Mouse (Mus musculus) intestine, embryonic 16.5 days (tissue): Measurements from ENCODE around the gene Nudt16l1. TPM values are rescaled to one million over a fixed set of nuclear protein-coding genes. Genes with fewer than 3 reads are reported as not detected.

ENCODE experiments used
- ATAC-seq: fragments of 200-750 bp; cut with Nextera tagmentation; 2 replicates; pipeline ENCODE4 v1.8.0; 2017; ENCODE audit warnings: moderate TSS enrichment, moderate library complexity
- H3K27ac ChIP-seq: fragments of 300-500 bp; sonication (generic); 2 replicates; pipeline ENCODE4 v1.5.1; 2014; ENCODE audit warnings: mild to moderate bottlenecking, low read length
- H3K27me3 ChIP-seq: fragments of 300-500 bp; sonication (generic); replicated peaks from 2 replicates; pipeline ENCODE4 v1.6.1; 2014; ENCODE audit warnings: low read length, control low read depth, mixed read lengths; ENCODE audit not compliant: control insufficient read depth, insufficient read depth
- H3K36me3 ChIP-seq: fragments of 300-500 bp; sonication (generic); 2 replicates; pipeline ENCODE4 v1.6.1; 2014; ENCODE audit warnings: low read length, control low read depth; ENCODE audit not compliant: control insufficient read depth, insufficient read depth
- H3K4me1 ChIP-seq: fragments of 300-500 bp; sonication (generic); 2 replicates; pipeline ENCODE4 v1.6.1; 2014; ENCODE audit warnings: low read length, control low read depth, mixed read lengths; ENCODE audit not compliant: control insufficient read depth, insufficient read depth
- H3K4me2 ChIP-seq: fragments of 300-500 bp; sonication (generic); 2 replicates; pipeline ENCODE4 v1.6.1; 2014; ENCODE audit warnings: low read depth, low read length, control low read depth
- H3K4me3 ChIP-seq: fragments of 300-500 bp; sonication (generic); 2 replicates; pipeline ENCODE4 v1.5.1; 2014; ENCODE audit warnings: mild to moderate bottlenecking, low read length
- H3K9ac ChIP-seq: fragments of 300-500 bp; sonication (generic); 2 replicates; pipeline ENCODE4 v1.6.1; 2014; ENCODE audit warnings: low read depth, low read length
- H3K9me3 ChIP-seq: fragments of 300-500 bp; sonication (generic); 2 replicates; pipeline ENCODE4 v1.6.1; 2016; ENCODE audit warnings: low read length, control low read depth; ENCODE audit not compliant: control insufficient read depth
- WGBS: fragments of 180-500 bp; shearing (Covaris S2); extraction: QIAGEN DNeasy Blood & Tissue Kit; methylation state at CpG from one replicate; pipeline ENCODE4 v1.1.7; 2014; 5-methylcytosine and 5-hydroxymethylcytosine counted together
- polyA plus RNA-seq: library from polyadenylated mRNA; unstranded; fragments of >200 nt; fragmentation: Nextera tagmentation; extraction: Ambion mirVana; gene quantifications from 2 replicates; pipeline ENCODE4 v1.2.1, GENCODE M21; 2015

Gene Nudt16l1
- polyA plus RNA-seq, 1 experiment from 2014 or later: 144 TPM

- Histone ChIP-seq H3K36me3 (no peaks in the 10 kb centered on the region), H3K9me3 (no peaks in the 10 kb centered on the region), H3K27me3 (no peaks in the 10 kb centered on the region), H3K4me3 (no peak overlapping the region), H3K27ac (no peak overlapping the region), H3K9ac (no peak overlapping the region), H3K4me2 (no peak overlapping the region), H3K4me1 (no peaks in the 10 kb centered on the region; the same call in 1 of the 2 replicates)
- 47% methylated on average over 5 of the region's 5 CpGs for WGBS
- ATAC-seq: no peak
These were observed 39.9 kb downstream of the Nudt16l1 start for GRCm38 (mm10) chr16:4978275-4979051.

GRCm38 (mm10) chr16:4979755-4980380 is 41.3 kb downstream of the Nudt16l1 start:
- Histone ChIP-seq H3K4me2 (no peak overlapping the region), H3K4me1 (no peaks in the 10 kb centered on the region; the same call in 1 of the 2 replicates), H3K9me3 (no peaks in the 10 kb centered on the region), H3K4me3 (no peak overlapping the region), H3K9ac (no peak overlapping the region), H3K27me3 (no peaks in the 10 kb centered on the region), H3K36me3 (no peaks in the 10 kb centered on the region), H3K27ac (no peak overlapping the region)
- 68% methylated on average over 4 of the region's 4 CpGs for WGBS
- peak; percentile 69; the same call in 1 of the 2 replicates for ATAC-seq

- H3K9me3 ChIP-seq: no peaks in the 10 kb centered on the region
- H3K4me2 ChIP-seq: no peak overlapping the region
- H3K4me1 ChIP-seq: no peaks in the 10 kb centered on the region
- no peak for ATAC-seq
- no peaks in the 10 kb centered on the region for H3K36me3 ChIP-seq
- no peak overlapping the region for H3K9ac ChIP-seq
- no peak overlapping the region for H3K4me3 ChIP-seq
- no peak overlapping the region for H3K27ac ChIP-seq
- no peaks in the 10 kb centered on the region for H3K27me3 ChIP-seq
- WGBS: 92% methylated on average over 12 of the region's 12 CpGs
These were observed 46.2 kb downstream of the Nudt16l1 start for GRCm38 (mm10) chr16:4984717-4985116.

Other genes starting within 250 kb of the Nudt16l1 start
- 35.3 and 45.9 TPM in 2 replicates for gene Nmral1, start 219.4 kb upstream of the Nudt16l1 start, polyA plus RNA-seq
- 87.5 and 88.7 TPM in 2 replicates for gene Hmox2, start 212.4 kb upstream of the Nudt16l1 start, polyA plus RNA-seq
- 97.2 and 100 TPM in 2 replicates for gene Cdip1, start 148.5 kb upstream of the Nudt16l1 start, polyA plus RNA-seq
- 0.09 and 0.22 TPM in 2 replicates for gene 4930562C15Rik, start 103.3 kb upstream of the Nudt16l1 start, polyA plus RNA-seq
- gene Ubald1, start 58.4 kb upstream of the Nudt16l1 start, polyA plus RNA-seq: 33.7 and 35.5 TPM in 2 replicates
- 82.7 and 84.6 TPM in 2 replicates for gene Mgrn1, start 52.5 kb upstream of the Nudt16l1 start, polyA plus RNA-seq
- 39.7 and 41.3 TPM in 2 replicates for gene Anks3, start 25.4 kb downstream of the Nudt16l1 start, polyA plus RNA-seq
- gene Sept12, start 59.1 kb downstream of the Nudt16l1 start, polyA plus RNA-seq: 0.11 TPM in 1 of 2 replicates, not detected in the other
- 133 and 146 TPM in 2 replicates for gene Smim22, start 68.5 kb downstream of the Nudt16l1 start, polyA plus RNA-seq
- 51.6 TPM in 2 replicates for gene Rogdi, start 74.8 kb downstream of the Nudt16l1 start, polyA plus RNA-seq
- gene Glyr1, start 111.1 kb downstream of the Nudt16l1 start, polyA plus RNA-seq: 139 and 140 TPM in 2 replicates
- 11.1 and 12.4 TPM in 2 replicates for gene Ubn1, start 111.3 kb downstream of the Nudt16l1 start, polyA plus RNA-seq
- gene Ppl, start 193.7 kb downstream of the Nudt16l1 start, polyA plus RNA-seq: 3.1 and 3.4 TPM in 2 replicates
- gene Sec14l5, start 208.3 kb downstream of the Nudt16l1 start, polyA plus RNA-seq: 0.05 TPM in 1 of 2 replicates, not detected in the other